Mouse (Mus musculus) G1E (cell line): ENCODE results near the gene Grik5.

Experiments used
- CTCF ChIP-seq: IDR thresholded peaks from 2 replicates; pipeline ENCODE4 v1.5.1; 2012; ENCODE audit warnings: low read depth, low read length, inconsistent platforms, mixed read lengths
- GATA1 ChIP-seq: IDR thresholded peaks from 2 replicates; pipeline ENCODE4 v1.6.1; 2012; ENCODE audit warnings: borderline replicate concordance, low read length, inconsistent platforms, mixed read lengths
- GATA2 ChIP-seq: IDR thresholded peaks from 2 replicates; pipeline ENCODE4 v1.6.1; 2012; ENCODE audit warnings: low read depth, low read length, inconsistent platforms, borderline replicate concordance
- POLR2AphosphoS5 ChIP-seq: IDR thresholded peaks from 2 replicates; pipeline ENCODE4 v1.6.1; 2012; ENCODE audit warnings: low read depth, low read length, inconsistent platforms; ENCODE audit not compliant: insufficient replicate concordance
- TAL1 ChIP-seq: conservative IDR thresholded peaks from 2 replicates; pipeline ENCODE4 v1.6.1; 2012; ENCODE audit warnings: low read depth, low read length, inconsistent platforms, mixed read lengths

- TF ChIP-seq CTCF (no peak), GATA1 (no peak), TAL1 (no peak), POLR2AphosphoS5 (no peak), GATA2 (no peak)
Observed at GRCm38 (mm10) chr7:25049295-25049930, 22.7 kb downstream of the Grik5 start.
